Mouse (Mus musculus) midbrain, postnatal 0 days (tissue): ENCODE data around the gene Krt78. TPM values are rescaled to one million over a fixed set of nuclear protein-coding genes. Genes with fewer than 3 reads are reported as not detected.
A peak's percentile ranks its signal among the peaks of the same experiment; 100 is the strongest.

Experiments used
- ATAC-seq: fragments of 200-750 bp; cut with Nextera tagmentation; 2 replicates; pipeline ENCODE4 v1.8.0; 2017; ENCODE audit warnings: moderate number of reproducible peaks, mild to moderate bottlenecking, moderate TSS enrichment, moderate library complexity; ENCODE audit not compliant: low FRiP score
- DNase-seq: peaks from one replicate; pipeline ENCODE4 v3.0.0-alpha.2; 2015; ENCODE audit warnings: low spot score
- H3K27ac ChIP-seq: fragments of 300-500 bp; sonication (generic); 2 replicates; pipeline ENCODE4 v1.5.1; 2014; ENCODE audit warnings: low read depth, mild to moderate bottlenecking, low read length, mixed read lengths
- H3K27me3 ChIP-seq: fragments of 300-500 bp; sonication (generic); 2 replicates; pipeline ENCODE4 v1.6.1; 2014; ENCODE audit warnings: low read length, control low read depth, mixed read lengths; ENCODE audit not compliant: insufficient read depth
- H3K36me3 ChIP-seq: fragments of 300-500 bp; sonication (generic); 2 replicates; pipeline ENCODE4 v1.6.1; 2014; ENCODE audit warnings: low read length, control low read depth, mixed read lengths; ENCODE audit not compliant: insufficient read depth
- H3K4me1 ChIP-seq: fragments of 300-500 bp; sonication (generic); 2 replicates; pipeline ENCODE4 v1.6.1; 2014; ENCODE audit warnings: mild to moderate bottlenecking, control low read depth, antibody characterized with exemption, low read length, mixed read lengths; ENCODE audit not compliant: insufficient read depth
- H3K4me2 ChIP-seq: fragments of 300-500 bp; sonication (generic); 2 replicates; pipeline ENCODE4 v1.6.1; 2014; ENCODE audit warnings: low read depth, mild to moderate bottlenecking, low read length, mixed read lengths; ENCODE audit not compliant: poor library complexity, severe bottlenecking
- H3K4me3 ChIP-seq: fragments of 300-500 bp; sonication (generic); 2 replicates; pipeline ENCODE4 v1.5.1; 2014; ENCODE audit warnings: low read depth, mild to moderate bottlenecking, low read length, moderate library complexity
- H3K9ac ChIP-seq: fragments of 300-500 bp; sonication (generic); replicated peaks from 2 replicates; pipeline ENCODE4 v1.6.1; 2014; ENCODE audit warnings: mild to moderate bottlenecking, low read length, moderate library complexity, mixed read lengths; ENCODE audit not compliant: poor library complexity, severe bottlenecking
- H3K9me3 ChIP-seq: fragments of 300-500 bp; sonication (generic); 2 replicates; pipeline ENCODE4 v1.6.1; 2016; ENCODE audit warnings: low read length, control low read depth
- CTCF ChIP-seq: IDR thresholded peaks from 2 replicates; pipeline ENCODE4 v1.5.1; 2016; ENCODE audit warnings: antibody characterized with exemption, mild to moderate bottlenecking
- WGBS: fragments of 180-500 bp; shearing (Covaris S2); extraction: QIAGEN DNeasy Blood & Tissue Kit; methylation state at CpG from one replicate; pipeline ENCODE4 v1.1.7; 2014; 5-methylcytosine and 5-hydroxymethylcytosine counted together
- polyA plus RNA-seq: library from polyadenylated mRNA; unstranded; fragments of >200 nt; fragmentation: Nextera tagmentation; extraction: Ambion mirVana; gene quantifications from 2 replicates; pipeline ENCODE4 v1.2.1, GENCODE M21; 2015
- total RNA-seq: library from RNA; depleted of rRNA; stranded (reverse); fragments of >200 nt; gene quantifications from 2 replicates; pipeline ENCODE4 v1.2.3, GENCODE M21; 2014; rRNA removed

Gene Krt78
- total and polyA plus RNA-seq, 2 experiments from 2014 or later, result 0.49 TPM; not detected in 1

DNA sequence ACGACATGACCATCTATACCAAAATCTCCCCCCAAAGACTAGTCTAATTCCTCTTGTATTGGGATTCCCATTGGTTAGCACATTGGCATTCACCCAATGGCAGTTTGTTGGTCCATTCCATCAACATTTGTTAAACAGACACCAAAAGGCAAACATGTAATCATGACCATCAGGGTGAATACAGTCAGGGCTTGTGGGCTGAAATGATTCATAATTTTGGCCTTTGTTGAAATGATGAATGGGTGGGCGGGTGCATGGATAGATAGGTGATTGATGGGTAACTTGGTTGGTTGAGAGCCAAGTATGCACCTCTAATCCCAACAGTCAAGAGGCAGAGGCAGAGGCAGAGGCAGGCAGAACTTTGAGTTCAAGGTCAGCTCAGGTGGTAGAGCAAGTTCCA lies 38.0 kb downstream of the Krt78 start:
- H3K9me3 ChIP-seq, result no peaks in the 10 kb centered on the region
- DNase-seq (no peak), ATAC-seq (no peak)
- no peak overlapping the region for H3K9ac ChIP-seq
- H3K36me3 ChIP-seq, result no peaks in the 10 kb centered on the region
- no peak overlapping the region for H3K4me3 ChIP-seq
- no peak overlapping the region for H3K4me2 ChIP-seq
- H3K4me1 ChIP-seq, result no peaks in the 10 kb centered on the region
- H3K27ac ChIP-seq, result no peak overlapping the region
- WGBS, result 72% methylated on average over 2 of the region's 2 CpGs
- TF ChIP-seq CTCF, result no peak
- no peaks in the 10 kb centered on the region for H3K27me3 ChIP-seq

DNA sequence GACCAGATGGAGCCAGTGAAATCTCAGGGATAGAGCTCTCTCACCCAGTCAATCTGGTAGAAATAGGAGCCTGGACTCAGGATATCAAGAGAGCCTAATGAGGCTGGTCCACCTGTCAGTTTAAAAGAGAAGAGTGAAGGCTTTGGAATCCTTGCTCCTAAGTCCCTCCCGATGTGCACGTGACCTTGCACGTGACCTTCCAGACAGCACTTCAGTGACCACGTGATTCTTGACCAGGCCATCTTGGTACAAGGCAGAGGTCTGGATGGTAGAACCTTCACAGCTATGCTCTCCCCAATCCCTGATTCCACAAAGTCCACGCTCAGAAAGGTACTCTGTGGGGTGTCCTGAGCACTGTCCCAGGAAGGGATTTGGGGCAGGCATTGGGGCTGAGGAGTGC lies 49.2 kb downstream of the Krt78 start:
- ATAC-seq (no peak), DNase-seq (no peak)
- no peak overlapping the region for H3K9ac ChIP-seq
- no peaks in the 10 kb centered on the region for H3K27me3 ChIP-seq
- no peak for TF ChIP-seq CTCF
- H3K36me3 ChIP-seq, result no peaks in the 10 kb centered on the region
- WGBS, result 73% methylated on average over 5 of the region's 5 CpGs
- no peak overlapping the region for H3K4me2 ChIP-seq
- no peak overlapping the region for H3K4me3 ChIP-seq
- no peak overlapping the region for H3K27ac ChIP-seq
- no peaks in the 10 kb centered on the region for H3K9me3 ChIP-seq
- no peaks in the 10 kb centered on the region for H3K4me1 ChIP-seq

DNA sequence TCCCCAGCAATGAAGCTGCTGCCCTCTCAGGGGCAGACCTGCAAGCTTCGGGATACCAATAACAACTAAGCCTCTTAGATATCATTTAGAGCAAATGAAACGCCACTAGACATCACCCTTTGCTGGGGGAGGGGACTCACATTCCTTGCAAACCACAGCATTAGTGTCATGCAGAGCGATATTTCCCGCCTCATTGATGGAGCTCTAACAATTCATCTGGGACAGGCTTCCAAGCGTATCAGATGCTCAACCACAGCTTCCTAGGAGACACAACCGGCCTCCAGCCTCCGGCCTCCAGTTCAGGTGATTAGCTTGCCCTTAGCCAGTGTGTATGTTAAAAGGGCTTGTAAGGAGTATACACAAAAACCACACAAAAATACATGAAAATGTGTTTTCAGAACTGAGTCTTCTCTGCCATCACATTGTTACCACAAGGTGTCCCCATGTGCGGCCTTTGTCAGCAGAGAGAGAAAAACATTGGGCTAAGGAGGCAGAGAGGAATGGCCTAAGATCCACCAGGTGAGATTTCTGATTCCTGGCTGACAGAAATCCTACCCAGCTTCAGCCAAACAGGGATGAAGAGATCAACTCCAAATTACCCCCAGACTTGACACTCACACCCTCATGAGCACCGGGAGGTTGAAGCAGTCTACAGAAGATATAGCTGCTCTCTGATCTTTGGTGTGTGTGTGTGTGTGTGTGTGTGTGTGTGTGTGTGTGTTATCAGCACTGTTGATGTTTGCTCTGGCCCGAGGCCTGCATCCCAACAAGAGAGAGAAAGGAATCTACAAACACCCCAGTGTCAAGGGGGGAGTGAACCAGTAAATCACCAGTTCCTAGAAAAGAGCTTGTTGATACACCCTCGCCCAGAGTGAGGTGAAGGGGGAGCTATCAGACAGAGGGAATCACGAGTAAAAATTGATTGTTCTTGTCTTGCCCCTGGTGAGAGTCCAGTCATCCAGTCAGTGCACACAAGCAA lies 51.6 kb downstream of the Krt78 start:
- ATAC-seq, result no peak
- H3K36me3 ChIP-seq, result no peaks in the 10 kb centered on the region
- no peak overlapping the region for H3K4me3 ChIP-seq
- H3K4me2 ChIP-seq, result no peak overlapping the region
- H3K9ac ChIP-seq, result no peak overlapping the region
- WGBS, result 47% methylated on average over 12 of the region's 12 CpGs
- H3K27me3 ChIP-seq, result no peaks in the 10 kb centered on the region
- peak; percentile 7 for DNase-seq
- no peaks in the 10 kb centered on the region for H3K9me3 ChIP-seq
- H3K4me1 ChIP-seq, result no peaks in the 10 kb centered on the region
- peak; percentile 59 for TF ChIP-seq CTCF
- H3K27ac ChIP-seq, result no peak overlapping the region

Other genes with a start within 250 kb of the Krt78 start
- 6.4 TPM in 1 of 2 replicates, not detected in the other for gene Krt5, start 241.4 kb downstream of the Krt78 start, total RNA-seq
- gene Krt5, start 241.4 kb downstream of the Krt78 start, polyA plus RNA-seq, result 0.14 TPM in 1 of 2 replicates, not detected in the other
- 2.8 TPM in 1 of 2 replicates, not detected in the other for gene Krt71, start 211.2 kb downstream of the Krt78 start, total RNA-seq
- 0.25 and 0.27 TPM in 2 replicates for gene Krt71, start 211.2 kb downstream of the Krt78 start, polyA plus RNA-seq
- gene Krt72, start 167.8 kb downstream of the Krt78 start, total RNA-seq, result not detected in 2 replicates
- gene Krt72, start 167.8 kb downstream of the Krt78 start, polyA plus RNA-seq, result not detected in 2 replicates
- 1.3 TPM in 1 of 2 replicates, not detected in the other for gene Krt73, start 151.9 kb downstream of the Krt78 start, total RNA-seq
- gene Krt73, start 151.9 kb downstream of the Krt78 start, polyA plus RNA-seq, result 0.36 and 0.39 TPM in 2 replicates
- not detected in 2 replicates for gene Krt2, start 136.1 kb downstream of the Krt78 start, total RNA-seq
- gene Krt2, start 136.1 kb downstream of the Krt78 start, polyA plus RNA-seq, result 0.12 TPM in 1 of 2 replicates, not detected in the other
- gene Krt1, start 103.5 kb downstream of the Krt78 start, total RNA-seq, result 18.3 and 45.5 TPM in 2 replicates
- 20.0 and 22.7 TPM in 2 replicates for gene Krt1, start 103.5 kb downstream of the Krt78 start, polyA plus RNA-seq
- 1.2 and 1.4 TPM in 2 replicates for gene Krt77, start 84.6 kb downstream of the Krt78 start, total RNA-seq
- gene Krt77, start 84.6 kb downstream of the Krt78 start, polyA plus RNA-seq, result 1.5 and 1.6 TPM in 2 replicates
- not detected in 2 replicates for gene Krt76, start 61.4 kb downstream of the Krt78 start, total RNA-seq
- gene Krt76, start 61.4 kb downstream of the Krt78 start, polyA plus RNA-seq, result not detected in 2 replicates
- gene Krt4, start 29.6 kb downstream of the Krt78 start, total RNA-seq, result 0.38 TPM in 1 of 2 replicates, not detected in the other
- gene Krt4, start 29.6 kb downstream of the Krt78 start, polyA plus RNA-seq, result not detected in 2 replicates
- gene Krt79, start 14.0 kb downstream of the Krt78 start, total RNA-seq, result 2.3 TPM in 1 of 2 replicates, not detected in the other
- gene Krt79, start 14.0 kb downstream of the Krt78 start, polyA plus RNA-seq, result 0.15 and 0.28 TPM in 2 replicates
- 0.61 and 1.6 TPM in 2 replicates for gene Krt8, start 50.2 kb upstream of the Krt78 start, total RNA-seq
- gene Krt8, start 50.2 kb upstream of the Krt78 start, polyA plus RNA-seq, result 0.60 and 0.63 TPM in 2 replicates
- gene Krt18, start 73.9 kb upstream of the Krt78 start, total RNA-seq, result 0.99 and 1.7 TPM in 2 replicates
- gene Krt18, start 73.9 kb upstream of the Krt78 start, polyA plus RNA-seq, result 1.8 and 2.1 TPM in 2 replicates
- gene Eif4b, start 119.5 kb upstream of the Krt78 start, total RNA-seq, result 161 and 169 TPM in 2 replicates
- gene Eif4b, start 119.5 kb upstream of the Krt78 start, polyA plus RNA-seq, result 65.8 and 68.2 TPM in 2 replicates
- 18.1 and 20.4 TPM in 2 replicates for gene Tns2, start 146.1 kb upstream of the Krt78 start, total RNA-seq
- 5.1 and 6.3 TPM in 2 replicates for gene Tns2, start 146.1 kb upstream of the Krt78 start, polyA plus RNA-seq
- gene Spryd3, start 181.9 kb upstream of the Krt78 start, total RNA-seq, result 120 and 134 TPM in 2 replicates
- 118 and 120 TPM in 2 replicates for gene Spryd3, start 181.9 kb upstream of the Krt78 start, polyA plus RNA-seq
- gene Igfbp6, start 190.1 kb upstream of the Krt78 start, total RNA-seq, result 11.9 and 13.6 TPM in 2 replicates
- 9.9 and 12.7 TPM in 2 replicates for gene Igfbp6, start 190.1 kb upstream of the Krt78 start, polyA plus RNA-seq
- 0.61 TPM in 1 of 2 replicates, not detected in the other for gene Soat2, start 196.2 kb upstream of the Krt78 start, total RNA-seq
- 0.06 and 0.12 TPM in 2 replicates for gene Soat2, start 196.2 kb upstream of the Krt78 start, polyA plus RNA-seq
- 42.9 and 57.7 TPM in 2 replicates for gene Zfp740, start 249.0 kb upstream of the Krt78 start, total RNA-seq
- gene Zfp740, start 249.0 kb upstream of the Krt78 start, polyA plus RNA-seq, result 25.1 and 27.6 TPM in 2 replicates